In genomic region chr19:43513874-43514273, GRCm38 (mm10) we compare ENCODE assay signal across 19 mouse cellular contexts. TPM values are rescaled to one million over a fixed set of nuclear protein-coding genes. Genes with fewer than 3 reads are reported as not detected.
A peak's percentile ranks its signal among the peaks of the same experiment; 100 is the strongest.
DNase-seq lines count a peak whose midpoint lies in the region; ATAC-seq and TF ChIP-seq lines count a peak whose summit lies in the region.
"Had no signal": no experiment of that assay in that cellular context is flagged by ENCODE, and none has a peak within 500 bp of the region (broad histone marks: within the 10 kb centered on the region; RNA-seq: fewer than 3 reads in every experiment).

No protein-coding gene starts in this region.

- H3K4me1 ChIP-seq in intestine, postnatal 0 days (replicated peaks; ENCODE audit: control insufficient read depth, insufficient read depth, low read length) = no peaks in the 10 kb centered on the region
- H3K4me1 ChIP-seq in liver, embryonic 11.5 days (replicated peaks; ENCODE audit: control insufficient read depth, insufficient read depth, low read length) = no peaks in the 10 kb centered on the region; the same call in none of the 2 replicates
- 0 out of 2 replicates have a peak, but pooled peaks cover 3% of the 10 kb centered on the region for H3K4me1 ChIP-seq in stomach, embryonic 15.5 days
- no peaks in the 10 kb centered on the region for H3K4me1 ChIP-seq in midbrain, postnatal 0 days (ENCODE audit: insufficient read depth, low read length)
- H3K4me1 ChIP-seq: embryonic facial prominence, embryonic 15.5 days; forebrain, embryonic 10.5 days; hindbrain, embryonic 13.5 days had no signal

- peak; percentile 77 for ATAC-seq in intestine, postnatal 0 days
- ATAC-seq in liver, embryonic 11.5 days (replicated peaks; ENCODE audit: low FRiP score) = peak; percentile 41; the same call in 1 of the 2 replicates
- ATAC-seq in stomach, embryonic 15.5 days (ENCODE audit: insufficient read depth, low FRiP score, low read depth) = peak; percentile 63; the same call in 1 of the 2 replicates
- no peak for ATAC-seq in midbrain, postnatal 0 days (ENCODE audit: low FRiP score)
- ATAC-seq: midbrain, embryonic 13.5 days had no signal

- no peaks in the 10 kb centered on the region for H3K9me3 ChIP-seq in intestine, postnatal 0 days (ENCODE audit: control insufficient read depth)
- no peaks in the 10 kb centered on the region for H3K9me3 ChIP-seq in liver, embryonic 11.5 days (ENCODE audit: control insufficient read depth, low read length)
- no peaks in the 10 kb centered on the region for H3K9me3 ChIP-seq in stomach, embryonic 15.5 days
- H3K9me3 ChIP-seq in midbrain, postnatal 0 days (ENCODE audit: low read length) = no peaks in the 10 kb centered on the region
- H3K9me3 ChIP-seq: embryonic facial prominence, embryonic 15.5 days; forebrain, embryonic 10.5 days; hindbrain, embryonic 13.5 days; midbrain, embryonic 13.5 days had no signal

- no peak for TF ChIP-seq CTCF in intestine, postnatal 0 days (IDR thresholded peaks at IDR 0.05; ENCODE audit: low read depth)
- no peak for TF ChIP-seq CTCF in midbrain, postnatal 0 days (IDR thresholded peaks at IDR 0.05)

- 64% methylated on average over 8 of the region's 8 CpGs for WGBS in intestine, postnatal 0 days
- 86% methylated on average over 8 of the region's 8 CpGs for WGBS in liver, embryonic 11.5 days
- 67% methylated on average over 8 of the region's 8 CpGs for WGBS in stomach, embryonic 15.5 days
- 98% methylated on average over 8 of the region's 8 CpGs for WGBS in midbrain, postnatal 0 days

- peaks cover 36% of the 10 kb centered on the region for H3K36me3 ChIP-seq in intestine, postnatal 0 days (ENCODE audit: control insufficient read depth, insufficient read depth)
- peaks cover 10% of the 10 kb centered on the region; the same call in 1 of the 2 replicates for H3K36me3 ChIP-seq in liver, embryonic 11.5 days (ENCODE audit: control insufficient read depth, insufficient read depth, low read length)
- H3K36me3 ChIP-seq in stomach, embryonic 15.5 days = 0 out of 2 replicates have a peak, but pooled peaks cover 3% of the 10 kb centered on the region
- peaks cover 18% of the 10 kb centered on the region; the same call in 1 of the 2 replicates for H3K36me3 ChIP-seq in midbrain, postnatal 0 days (ENCODE audit: insufficient read depth, low read length)

- no peaks in the 10 kb centered on the region for H3K27me3 ChIP-seq in intestine, postnatal 0 days (replicated peaks; ENCODE audit: control insufficient read depth, insufficient read depth, low read length)
- no peaks in the 10 kb centered on the region for H3K27me3 ChIP-seq in liver, embryonic 11.5 days (replicated peaks; ENCODE audit: control insufficient read depth, insufficient read depth, low read length)
- H3K27me3 ChIP-seq in stomach, embryonic 15.5 days (replicated peaks) = no peaks in the 10 kb centered on the region
- no peaks in the 10 kb centered on the region for H3K27me3 ChIP-seq in midbrain, postnatal 0 days (ENCODE audit: insufficient read depth, low read length)
- H3K27me3 ChIP-seq: embryonic facial prominence, embryonic 15.5 days; hindbrain, embryonic 13.5 days; midbrain, embryonic 13.5 days had no signal

- no peak overlapping the region for H3K4me2 ChIP-seq in intestine, postnatal 0 days (replicated peaks; ENCODE audit: low read depth)
- H3K4me2 ChIP-seq in liver, embryonic 11.5 days = no peak overlapping the region
- H3K4me2 ChIP-seq in stomach, embryonic 15.5 days = no peak overlapping the region
- H3K4me2 ChIP-seq in midbrain, postnatal 0 days (ENCODE audit: low read depth, low read length, poor library complexity, severe bottlenecking) = no peak overlapping the region
- H3K4me2 ChIP-seq: embryonic facial prominence, embryonic 15.5 days; hindbrain, embryonic 13.5 days; midbrain, embryonic 13.5 days had no signal

- 0 out of 2 replicates have a peak overlapping the region, but pooled peaks have one; percentile 41 for H3K27ac ChIP-seq in intestine, postnatal 0 days (ENCODE audit: low read depth, low read length)
- no peak overlapping the region for H3K27ac ChIP-seq in liver, embryonic 11.5 days (ENCODE audit: low read depth, low read length)
- H3K27ac ChIP-seq in stomach, embryonic 15.5 days = no peak overlapping the region
- H3K27ac ChIP-seq in midbrain, postnatal 0 days (ENCODE audit: low read depth, low read length) = no peak overlapping the region
- H3K27ac ChIP-seq: embryonic facial prominence, embryonic 15.5 days; forebrain, embryonic 10.5 days; hindbrain, embryonic 13.5 days; midbrain, embryonic 13.5 days had no signal

- no peak overlapping the region for H3K9ac ChIP-seq in intestine, postnatal 0 days (ENCODE audit: low read depth, low read length)
- H3K9ac ChIP-seq in liver, embryonic 11.5 days (ENCODE audit: low read depth, low read length) = no peak overlapping the region
- H3K9ac ChIP-seq in stomach, embryonic 15.5 days = no peak overlapping the region
- H3K9ac ChIP-seq in midbrain, postnatal 0 days (replicated peaks; ENCODE audit: low read length, poor library complexity, severe bottlenecking) = no peak overlapping the region
- H3K9ac ChIP-seq: embryonic facial prominence, embryonic 15.5 days; hindbrain, embryonic 13.5 days; midbrain, embryonic 13.5 days had no signal

- peak; percentile 58 for DNase-seq in heart, adult 11 months
- no peak for DNase-seq in heart, postnatal 36 days
- no peak for DNase-seq in liver, embryonic 11.5 days (ENCODE audit: low spot score)
- DNase-seq in midbrain, postnatal 0 days (ENCODE audit: low spot score) = no peak
- no peak for DNase-seq in urinary bladder, postnatal 25 days (ENCODE audit: low spot score)
- no peak for DNase-seq in right cerebral cortex, postnatal 4 days
- DNase-seq: adrenal gland, adult 8-10 months; cerebellum, postnatal 10 days; embryo, embryonic 11 days; gastrocnemius, postnatal 25 days; heart, postnatal 10 days; lung, adult 2 months; thymus, adult 2 months had no signal

- intact Hi-C loops in heart, postnatal 36 days (cut with DNase I) = no loop called here

- H3K4me3 ChIP-seq in intestine, postnatal 0 days (ENCODE audit: low read depth, low read length) = no peak overlapping the region
- no peak overlapping the region for H3K4me3 ChIP-seq in liver, embryonic 11.5 days (ENCODE audit: low read depth, low read length)
- H3K4me3 ChIP-seq in stomach, embryonic 15.5 days (replicated peaks) = no peak overlapping the region
- H3K4me3 ChIP-seq in midbrain, postnatal 0 days (ENCODE audit: low read depth, low read length) = no peak overlapping the region
- H3K4me3 ChIP-seq: embryonic facial prominence, embryonic 15.5 days; forebrain, embryonic 10.5 days; hindbrain, embryonic 13.5 days; midbrain, embryonic 13.5 days had no signal

RNA-seq across cellular contexts. Expression of gene Got1, which starts 10.5 kb away (rescaled TPM):
- total RNA-seq in heart, postnatal 36 days (2021) = 1,000 to 10,000 TPM in 1 of 2 experiments, 100 to 1,000 TPM in 1; 980 to 1,055 TPM
- polyA plus RNA-seq in intestine, postnatal 0 days (2015; fragmentation: Nextera tagmentation; extraction: Ambion mirVana) = 82.3 and 85.0 TPM in 2 replicates
- polyA plus RNA-seq in liver, embryonic 11.5 days (2014; fragmentation: Nextera tagmentation; extraction: Ambion mirVana) = 33.7 and 37.2 TPM in 2 replicates
- 33.7 and 35.7 TPM in 2 replicates for polyA plus RNA-seq in stomach, embryonic 15.5 days (2015; fragmentation: Nextera tagmentation; extraction: Ambion mirVana)
- total RNA-seq in midbrain, postnatal 0 days (2014; rRNA removed) = 89.8 and 103 TPM in 2 replicates
- polyA plus RNA-seq in midbrain, postnatal 0 days (2015; fragmentation: Nextera tagmentation; extraction: Ambion mirVana) = 121 and 129 TPM in 2 replicates
